Mouse (Mus musculus) brain, adult 10 weeks (tissue): ENCODE results near the gene Trdn. TPM values are rescaled to one million over a fixed set of nuclear protein-coding genes. Genes with fewer than 3 reads are reported as not detected.

Source experiments
- polyA plus RNA-seq: library from polyadenylated mRNA; stranded (reverse); fragments of 350-450 nt; fragmentation: Illumina TruSeq; extraction: RNeasy Lipid Tissue Mini Kit (QIAGEN cat#74804); gene quantifications from one replicate; pipeline ENCODE4 v1.2.3, GENCODE M21; 2015; ENCODE audit warnings: low read depth, low replicate concordance

Gene Trdn
- polyA plus RNA-seq: not detected

DNA sequence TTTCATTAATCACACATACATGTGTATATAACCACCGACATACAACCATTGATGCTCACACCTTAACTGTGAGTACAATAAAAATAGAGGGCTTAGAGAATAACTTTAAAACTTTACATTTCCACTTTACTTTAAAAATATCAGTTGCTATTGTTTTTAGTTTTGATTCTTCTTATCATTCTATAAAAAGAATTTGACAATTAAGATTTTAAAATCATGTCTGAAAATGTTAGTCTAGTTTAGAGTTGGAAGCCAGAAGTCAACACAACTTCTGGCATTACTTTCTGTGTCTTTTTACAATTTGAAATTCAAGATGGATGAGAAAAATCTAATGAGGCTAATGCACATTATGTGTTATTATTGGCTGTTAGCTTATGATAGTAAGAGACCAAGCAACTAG lies at the start of gene Trdn:
TSS of gene Trdn (plus strand) at position 301 of the 400 bp plus-strand sequence.

Other genes with a start within 250 kb of the Trdn start
- 41.1 TPM for gene Nkain2, start 190.1 kb upstream of the Trdn start, polyA plus RNA-seq